Mouse (Mus musculus): Measurements from ENCODE around the gene Adamts18. TPM values are rescaled to one million over a fixed set of nuclear protein-coding genes. Genes with fewer than 3 reads are reported as not detected.

The Adamts18 gene
- polyA plus RNA-seq, 1 experiment from 2014 or later, result 23.3 TPM

- no CpG with 5 or more reads among the region's 3 CpGs for WGBS
- Histone ChIP-seq H3K27me3 (no peaks in the 10 kb centered on the region), H3K9ac (replicated peaks) (no peak overlapping the region), H3K4me1 (no peaks in the 10 kb centered on the region), H3K9me3 (no peaks in the 10 kb centered on the region), H3K36me3 (no peaks in the 10 kb centered on the region), H3K4me3 (no peak overlapping the region), H3K27ac (replicated peaks) (no peak overlapping the region), H3K4me2 (replicated peaks) (no peak overlapping the region)
- no peak for ATAC-seq (replicated peaks)
Observed at GRCm38 (mm10) chr8:113791061-113791460, 57.5 kb downstream of the Adamts18 start.

DNA sequence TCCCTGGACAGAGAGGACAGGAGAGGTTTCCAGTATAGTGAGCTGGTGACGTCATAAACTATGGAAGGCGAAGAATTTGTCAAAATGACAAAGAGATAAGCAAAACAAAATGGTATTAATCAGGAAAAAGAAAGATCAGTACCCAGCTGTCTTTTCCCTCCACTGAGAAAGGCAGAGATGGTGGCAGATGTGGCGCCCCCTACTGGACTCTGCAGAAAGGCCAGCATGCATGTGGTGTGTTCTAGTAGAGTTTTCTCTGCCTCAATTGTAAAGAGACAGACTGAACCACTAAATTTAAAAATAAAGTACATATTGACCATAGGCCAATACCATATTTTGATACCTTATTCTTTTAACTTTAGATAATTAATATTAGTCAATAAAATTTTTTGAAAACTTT lies 64.8 kb downstream of the Adamts18 start:
- no peak overlapping the region for H3K9ac ChIP-seq (replicated peaks)
- no peaks in the 10 kb centered on the region for H3K27me3 ChIP-seq
- H3K9me3 ChIP-seq, result no peaks in the 10 kb centered on the region
- no CpG with 5 or more reads among the region's 3 CpGs for WGBS
- no peak overlapping the region for H3K4me3 ChIP-seq
- H3K36me3 ChIP-seq, result no peaks in the 10 kb centered on the region
- H3K4me1 ChIP-seq, result peaks cover 5% of the 10 kb centered on the region; the same call in 1 of the 2 replicates
- H3K27ac ChIP-seq (replicated peaks), result no peak overlapping the region
- ATAC-seq (replicated peaks), result no peak
- H3K4me2 ChIP-seq (replicated peaks), result no peak overlapping the region

GRCm38 (mm10) chr8:113781554-113781953 lies 67.0 kb downstream of the Adamts18 start:
- H3K9me3 ChIP-seq, result no peaks in the 10 kb centered on the region
- no peak overlapping the region for H3K9ac ChIP-seq (replicated peaks)
- no peaks in the 10 kb centered on the region for H3K36me3 ChIP-seq
- no peak overlapping the region for H3K4me2 ChIP-seq (replicated peaks)
- no peaks in the 10 kb centered on the region for H3K27me3 ChIP-seq
- 41% methylated on average over 2 of the region's 2 CpGs for WGBS
- H3K4me3 ChIP-seq, result no peak overlapping the region
- H3K4me1 ChIP-seq, result peaks cover 5% of the 10 kb centered on the region; the same call in 1 of the 2 replicates
- H3K27ac ChIP-seq (replicated peaks), result no peak overlapping the region
- ATAC-seq (replicated peaks), result no peak

GRCm38 (mm10) chr8:113775361-113775760 lies 73.2 kb downstream of the Adamts18 start:
- Histone ChIP-seq H3K36me3 (no peaks in the 10 kb centered on the region), H3K4me2 (replicated peaks) (no peak overlapping the region), H3K4me3 (no peak overlapping the region), H3K9me3 (no peaks in the 10 kb centered on the region), H3K27me3 (no peaks in the 10 kb centered on the region), H3K9ac (replicated peaks) (no peak overlapping the region), H3K4me1 (no peaks in the 10 kb centered on the region), H3K27ac (replicated peaks) (no peak overlapping the region)
- 86% methylated on average over 6 of the region's 6 CpGs for WGBS
- ATAC-seq (replicated peaks), result no peak

GRCm38 (mm10) chr8:113768861-113769410 lies 79.6 kb downstream of the Adamts18 start:
- Histone ChIP-seq H3K4me1 (no peaks in the 10 kb centered on the region; the same call in 1 of the 2 replicates), H3K9me3 (no peaks in the 10 kb centered on the region), H3K4me2 (replicated peaks) (no peak overlapping the region), H3K27ac (replicated peaks) (no peak overlapping the region), H3K4me3 (no peak overlapping the region), H3K27me3 (no peaks in the 10 kb centered on the region), H3K9ac (replicated peaks) (no peak overlapping the region), H3K36me3 (no peaks in the 10 kb centered on the region)
- no peak for ATAC-seq (replicated peaks)
- WGBS, result 16% methylated on average over 8 of the region's 8 CpGs

DNA sequence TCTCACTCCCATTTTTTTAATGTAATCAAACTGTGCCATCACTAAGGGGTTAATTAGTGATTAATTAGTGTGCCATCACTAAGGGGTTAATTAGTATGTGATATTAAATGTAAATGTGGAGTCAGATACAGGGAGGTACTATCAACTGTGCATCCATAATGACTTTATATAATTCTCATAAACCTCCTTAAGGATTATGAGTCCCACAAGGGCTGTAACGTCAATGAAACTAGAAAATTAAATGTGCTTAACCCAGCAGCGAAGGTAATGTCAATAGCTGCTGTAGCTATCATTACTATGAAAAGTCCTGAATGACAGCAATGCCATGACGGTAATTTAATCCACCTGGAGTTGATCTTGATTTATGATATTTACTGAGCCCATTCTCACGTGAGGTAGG lies 83.4 kb downstream of the Adamts18 start:
- H3K27me3 ChIP-seq, result no peaks in the 10 kb centered on the region
- no peaks in the 10 kb centered on the region; the same call in 1 of the 2 replicates for H3K4me1 ChIP-seq
- H3K4me3 ChIP-seq, result no peak overlapping the region
- no peaks in the 10 kb centered on the region for H3K9me3 ChIP-seq
- H3K27ac ChIP-seq (replicated peaks), result no peak overlapping the region
- H3K36me3 ChIP-seq, result no peaks in the 10 kb centered on the region
- H3K9ac ChIP-seq (replicated peaks), result no peak overlapping the region
- H3K4me2 ChIP-seq (replicated peaks), result no peak overlapping the region
- 83% methylated on average over 4 of the region's 4 CpGs for WGBS
- ATAC-seq (replicated peaks), result no peak

DNA sequence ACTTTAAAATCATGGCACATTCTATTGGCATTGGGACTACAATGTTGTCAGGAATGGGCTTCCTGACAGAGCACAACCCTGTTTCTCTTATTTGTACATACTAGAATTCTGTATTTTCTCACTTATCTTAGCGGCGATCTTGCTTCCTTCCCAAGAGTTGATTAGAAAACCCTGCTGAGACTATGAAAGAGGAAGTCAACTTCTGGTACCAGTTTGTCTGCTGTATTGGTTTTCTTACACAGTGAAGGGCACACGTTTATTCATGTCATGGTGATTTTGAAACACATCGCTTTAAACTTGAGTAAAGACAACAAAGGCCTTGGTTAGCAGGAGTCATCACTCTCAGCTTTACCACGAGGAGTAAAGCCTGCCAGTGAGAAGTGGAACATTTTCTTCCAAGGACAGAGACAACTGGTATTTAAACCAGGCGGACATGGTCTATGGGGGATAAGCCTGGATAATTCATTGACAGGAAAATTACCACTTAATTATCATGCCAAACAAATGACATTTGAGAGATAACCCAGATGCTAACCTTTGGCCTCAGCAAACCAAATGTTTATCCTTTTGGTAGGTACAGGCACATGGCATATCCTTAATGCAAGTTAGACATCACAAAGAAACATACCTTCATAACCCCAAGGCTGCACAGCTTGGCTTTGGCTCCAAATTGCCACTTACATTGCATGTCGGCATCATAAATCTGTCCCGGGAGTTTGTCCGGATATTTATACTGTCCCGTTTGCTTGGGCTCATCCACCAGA lies 84.8 kb downstream of the Adamts18 start:
- H3K36me3 ChIP-seq, result no peaks in the 10 kb centered on the region
- H3K27me3 ChIP-seq, result no peaks in the 10 kb centered on the region
- H3K4me3 ChIP-seq, result no peak overlapping the region
- H3K9me3 ChIP-seq, result no peaks in the 10 kb centered on the region
- H3K4me2 ChIP-seq (replicated peaks), result no peak overlapping the region
- ATAC-seq (replicated peaks), result no peak
- no peaks in the 10 kb centered on the region for H3K4me1 ChIP-seq
- 89% methylated on average over 10 of the region's 10 CpGs for WGBS
- H3K27ac ChIP-seq (replicated peaks), result no peak overlapping the region
- no peak overlapping the region for H3K9ac ChIP-seq (replicated peaks)

DNA sequence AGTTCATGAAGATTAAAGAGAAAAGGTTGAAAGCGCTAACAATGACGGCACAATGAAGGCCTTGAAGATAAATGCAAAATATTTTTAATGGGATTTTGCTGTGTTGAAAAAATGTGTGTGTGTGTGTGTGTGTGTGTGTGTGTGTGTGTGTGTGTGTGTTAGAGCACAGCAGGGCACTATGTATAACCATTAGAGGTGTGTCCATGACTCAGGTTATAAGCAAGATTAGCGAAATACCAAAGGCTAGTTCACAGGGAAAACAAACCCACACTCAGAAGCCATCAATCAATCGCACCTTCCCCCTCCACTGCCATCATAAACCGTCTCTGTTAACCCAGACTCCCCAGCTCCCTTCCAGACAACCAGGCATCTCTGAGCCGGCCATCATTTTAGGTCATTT lies 86.4 kb downstream of the Adamts18 start:
- Histone ChIP-seq H3K27me3 (no peaks in the 10 kb centered on the region), H3K9ac (replicated peaks) (no peak overlapping the region), H3K4me3 (no peak overlapping the region), H3K9me3 (no peaks in the 10 kb centered on the region), H3K27ac (replicated peaks) (no peak overlapping the region), H3K4me1 (no peaks in the 10 kb centered on the region), H3K36me3 (no peaks in the 10 kb centered on the region), H3K4me2 (replicated peaks) (no peak overlapping the region)
- 84% methylated on average over 6 of the region's 6 CpGs for WGBS
- no peak for ATAC-seq (replicated peaks)

DNA sequence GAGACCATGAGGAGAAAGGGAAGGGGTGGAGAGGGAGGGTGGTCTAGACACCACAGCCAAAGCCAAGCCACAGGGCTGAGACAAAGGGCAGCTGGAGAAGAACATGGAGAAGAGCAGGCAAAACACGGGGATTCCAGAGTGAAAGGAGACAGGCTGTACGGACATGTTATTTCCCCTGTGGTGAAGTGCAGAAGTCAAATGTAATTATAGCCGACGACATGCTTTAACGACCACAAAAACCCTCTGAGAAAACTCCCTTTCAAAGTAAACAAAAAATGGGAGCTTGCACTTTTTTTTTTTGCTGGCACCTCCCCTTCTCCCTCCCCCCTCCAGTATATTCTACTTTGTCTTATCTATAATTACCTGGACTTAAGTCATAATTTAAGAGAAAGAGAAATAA lies 92.7 kb downstream of the Adamts18 start:
- 56% methylated on average over 5 of the region's 5 CpGs for WGBS
- ATAC-seq (replicated peaks), result no peak

DNA sequence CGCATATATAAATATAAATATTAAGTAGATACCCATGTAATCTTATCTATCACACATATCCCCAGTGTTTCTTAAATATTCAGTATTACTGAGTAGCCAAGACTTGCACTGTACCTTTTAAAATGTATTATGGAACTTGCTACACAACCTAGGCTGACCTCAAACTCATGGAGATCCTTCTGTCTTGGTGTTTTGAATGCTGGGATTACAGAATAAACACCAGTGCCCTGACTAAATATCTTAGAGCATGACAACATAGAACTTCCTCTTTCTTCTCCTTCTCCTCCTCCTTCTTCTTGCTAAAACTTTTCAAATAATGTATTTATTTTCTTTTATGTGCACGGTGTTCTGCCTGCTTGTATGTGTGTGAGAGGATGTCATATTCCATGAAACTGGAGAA lies 95.4 kb downstream of the Adamts18 start:
- H3K4me2 ChIP-seq (replicated peaks), result no peak overlapping the region
- H3K9ac ChIP-seq (replicated peaks), result no peak overlapping the region
- ATAC-seq (replicated peaks), result no peak
- H3K4me1 ChIP-seq, result no peaks in the 10 kb centered on the region
- 96% methylated on average over 2 of the region's 2 CpGs for WGBS
- H3K4me3 ChIP-seq, result no peak overlapping the region
- 0 out of 2 replicates have a peak, but pooled peaks cover 3% of the 10 kb centered on the region for H3K36me3 ChIP-seq
- H3K27me3 ChIP-seq, result no peaks in the 10 kb centered on the region
- H3K27ac ChIP-seq (replicated peaks), result no peak overlapping the region
- H3K9me3 ChIP-seq, result no peaks in the 10 kb centered on the region

More for the DNA sequence above, 92.7 kb downstream of the Adamts18 start:
- H3K4me1 ChIP-seq, result no peaks in the 10 kb centered on the region
- no peak overlapping the region for H3K27ac ChIP-seq (replicated peaks)
- H3K9ac ChIP-seq (replicated peaks), result no peak overlapping the region
- H3K27me3 ChIP-seq, result no peaks in the 10 kb centered on the region
- 0 out of 2 replicates have a peak, but pooled peaks cover 3% of the 10 kb centered on the region for H3K36me3 ChIP-seq
- H3K9me3 ChIP-seq, result no peaks in the 10 kb centered on the region
- H3K4me3 ChIP-seq, result no peak overlapping the region
- no peak overlapping the region for H3K4me2 ChIP-seq (replicated peaks)

DNA sequence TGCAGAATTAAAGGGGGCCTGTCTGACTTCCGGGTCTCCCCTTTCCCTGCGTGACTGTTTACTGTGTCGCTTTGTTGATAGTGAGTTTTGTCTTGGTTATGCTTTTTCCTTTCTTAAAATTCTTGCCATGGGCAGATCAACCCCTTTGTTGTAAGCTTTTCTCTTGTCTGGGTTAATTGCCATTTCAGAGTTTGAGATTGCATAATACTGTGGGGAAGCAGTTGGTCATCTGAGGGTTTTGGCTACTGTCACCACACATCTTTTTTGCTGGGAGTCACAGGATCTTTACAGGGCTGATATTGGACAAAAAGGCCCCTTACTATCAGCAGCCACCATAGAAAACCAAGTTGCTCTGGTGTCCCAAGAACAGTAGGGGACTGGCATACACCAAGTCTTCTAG lies 96.2 kb downstream of the Adamts18 start:
- no peaks in the 10 kb centered on the region for H3K4me1 ChIP-seq
- WGBS, result 81% methylated on average over 3 of the region's 3 CpGs
- H3K9me3 ChIP-seq, result no peaks in the 10 kb centered on the region
- no peaks in the 10 kb centered on the region for H3K27me3 ChIP-seq
- H3K4me2 ChIP-seq (replicated peaks), result no peak overlapping the region
- no peak for ATAC-seq (replicated peaks)
- H3K9ac ChIP-seq (replicated peaks), result no peak overlapping the region
- H3K36me3 ChIP-seq, result 0 out of 2 replicates have a peak, but pooled peaks cover 3% of the 10 kb centered on the region
- H3K4me3 ChIP-seq, result no peak overlapping the region
- H3K27ac ChIP-seq (replicated peaks), result no peak overlapping the region

GRCm38 (mm10) chr8:113735496-113736060 lies 113.0 kb downstream of the Adamts18 start:
- no peak overlapping the region for H3K4me2 ChIP-seq (replicated peaks)
- 89% methylated on average over 9 of the region's 9 CpGs for WGBS

More at GRCm38 (mm10) chr8:113735496-113736060, 113.0 kb downstream of the Adamts18 start:
- no peak overlapping the region for H3K9ac ChIP-seq (replicated peaks)
- H3K4me1 ChIP-seq, result no peaks in the 10 kb centered on the region
- H3K36me3 ChIP-seq, result peaks cover 11% of the 10 kb centered on the region; the same call in 1 of the 2 replicates
- H3K27ac ChIP-seq (replicated peaks), result no peak overlapping the region
- H3K27me3 ChIP-seq, result no peaks in the 10 kb centered on the region
- no peak overlapping the region for H3K4me3 ChIP-seq
- no peak for ATAC-seq (replicated peaks)
- no peaks in the 10 kb centered on the region for H3K9me3 ChIP-seq

All from forebrain, embryonic 15.5 days (tissue).